Mouse (Mus musculus): ENCODE results near the gene Ogfrl1. TPM values are rescaled to one million over a fixed set of nuclear protein-coding genes. Genes with fewer than 3 reads are reported as not detected.
"Not testable (repeated sequence)": the region's sequence is repeated elsewhere in the genome, so short reads cannot be mapped to it uniquely, and the experiment has no call there.

Gene Ogfrl1
- polyA plus RNA-seq, 1 experiment: 0.22 TPM

DNA sequence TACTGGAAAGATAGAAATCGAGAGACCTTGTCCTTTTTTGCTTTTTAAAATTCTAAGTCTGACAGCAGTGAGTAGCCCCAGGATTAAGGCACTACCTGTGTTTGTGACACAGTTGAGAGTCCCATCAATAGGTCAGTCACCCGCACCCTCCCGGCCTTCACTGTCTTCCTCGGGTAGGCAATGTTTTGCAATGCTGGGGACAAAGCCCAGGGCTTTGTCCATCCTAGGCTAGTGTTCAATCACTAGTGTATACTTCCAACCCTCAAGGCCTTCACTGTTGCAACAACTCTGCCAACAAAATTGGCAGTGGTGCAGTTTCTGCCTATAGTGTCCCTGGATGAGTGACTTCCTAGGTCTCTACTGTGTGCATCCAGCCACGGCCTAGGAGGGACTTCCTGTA lies 14.0 kb upstream of the Ogfrl1 start:
- Histone ChIP-seq H3K4me3 (ENCODE audit: control insufficient read depth, low read depth, low read length) (no peak overlapping the region), H3K27ac (ENCODE audit: control insufficient read depth, insufficient read depth, low read depth, low read length) (no peak overlapping the region), H3K27me3 (ENCODE audit: control insufficient read depth, insufficient read depth, low read length) (no peaks in the 10 kb centered on the region), H3K4me1 (ENCODE audit: control insufficient read depth, insufficient read depth, low read length) (no peaks in the 10 kb centered on the region), H3K36me3 (ENCODE audit: control insufficient read depth, insufficient read depth, low read length) (no peaks in the 10 kb centered on the region)
- TF ChIP-seq CTCF (IDR thresholded peaks at IDR 0.05; ENCODE audit: control insufficient read depth, insufficient read depth, insufficient replicate concordance, low read depth, low read length) (no peak), POLR2A (IDR thresholded peaks at IDR 0.05; ENCODE audit: control insufficient read depth, low read depth, low read length) (no peak)

DNA sequence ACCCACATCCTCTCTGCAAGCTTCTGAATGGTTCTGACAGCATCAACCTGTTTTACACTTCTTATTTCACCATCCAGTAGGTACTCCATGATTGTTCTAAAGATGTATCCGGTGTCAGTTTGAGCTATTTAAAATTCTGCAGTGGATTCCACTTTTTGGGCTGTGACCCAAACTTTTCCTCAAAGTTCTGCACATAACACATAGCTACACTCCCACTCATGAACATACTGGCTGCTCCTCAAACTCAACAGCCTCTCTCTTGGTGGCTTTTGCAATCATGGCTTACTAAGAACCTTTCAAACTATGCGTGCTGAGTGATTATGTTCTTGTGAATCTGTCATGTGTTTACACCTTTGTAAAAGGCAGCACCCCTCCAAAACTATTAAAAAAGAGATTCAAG lies 12.4 kb upstream of the Ogfrl1 start:
- no peak overlapping the region for H3K4me3 ChIP-seq (ENCODE audit: control insufficient read depth, low read depth, low read length)
- H3K27me3 ChIP-seq (ENCODE audit: control insufficient read depth, insufficient read depth, low read length): no peaks in the 10 kb centered on the region
- H3K27ac ChIP-seq (ENCODE audit: control insufficient read depth, insufficient read depth, low read depth, low read length): no peak overlapping the region
- no peaks in the 10 kb centered on the region for H3K4me1 ChIP-seq (ENCODE audit: control insufficient read depth, insufficient read depth, low read length)
- H3K36me3 ChIP-seq (ENCODE audit: control insufficient read depth, insufficient read depth, low read length): no peaks in the 10 kb centered on the region
- TF ChIP-seq POLR2A (IDR thresholded peaks at IDR 0.05; ENCODE audit: control insufficient read depth, low read depth, low read length): no peak
- no peak for TF ChIP-seq CTCF (IDR thresholded peaks at IDR 0.05; ENCODE audit: control insufficient read depth, insufficient read depth, insufficient replicate concordance, low read depth, low read length)

DNA sequence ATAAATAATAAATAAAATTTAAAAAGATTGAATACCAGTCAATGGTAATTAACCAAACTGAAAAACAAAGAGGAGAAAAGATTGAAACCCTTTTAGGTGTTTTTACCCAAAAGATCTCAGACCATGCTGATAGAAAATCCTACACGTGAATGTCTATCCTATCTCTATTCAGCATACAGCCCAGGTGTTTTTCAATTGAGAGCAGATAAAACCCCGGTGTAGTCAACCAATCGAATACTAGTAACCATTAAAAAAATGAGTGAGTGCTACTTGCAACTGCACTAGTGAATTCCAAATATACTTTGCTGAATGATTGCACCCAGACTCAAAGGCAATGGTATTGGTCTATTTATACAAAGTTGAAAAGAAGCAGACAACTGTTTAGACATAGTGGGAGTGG lies 4.8 kb upstream of the Ogfrl1 start:
- TF ChIP-seq POLR2A (IDR thresholded peaks at IDR 0.05; ENCODE audit: control insufficient read depth, low read depth, low read length): no peak
- TF ChIP-seq CTCF (IDR thresholded peaks at IDR 0.05; ENCODE audit: control insufficient read depth, insufficient read depth, insufficient replicate concordance, low read depth, low read length): no peak
- no peak overlapping the region for H3K4me3 ChIP-seq (ENCODE audit: control insufficient read depth, low read depth, low read length)
- no peaks in the 10 kb centered on the region for H3K4me1 ChIP-seq (ENCODE audit: control insufficient read depth, insufficient read depth, low read length)
- no peak overlapping the region for H3K27ac ChIP-seq (ENCODE audit: control insufficient read depth, insufficient read depth, low read depth, low read length)
- no peaks in the 10 kb centered on the region for H3K36me3 ChIP-seq (ENCODE audit: control insufficient read depth, insufficient read depth, low read length)
- H3K27me3 ChIP-seq (ENCODE audit: control insufficient read depth, insufficient read depth, low read length): no peaks in the 10 kb centered on the region

DNA sequence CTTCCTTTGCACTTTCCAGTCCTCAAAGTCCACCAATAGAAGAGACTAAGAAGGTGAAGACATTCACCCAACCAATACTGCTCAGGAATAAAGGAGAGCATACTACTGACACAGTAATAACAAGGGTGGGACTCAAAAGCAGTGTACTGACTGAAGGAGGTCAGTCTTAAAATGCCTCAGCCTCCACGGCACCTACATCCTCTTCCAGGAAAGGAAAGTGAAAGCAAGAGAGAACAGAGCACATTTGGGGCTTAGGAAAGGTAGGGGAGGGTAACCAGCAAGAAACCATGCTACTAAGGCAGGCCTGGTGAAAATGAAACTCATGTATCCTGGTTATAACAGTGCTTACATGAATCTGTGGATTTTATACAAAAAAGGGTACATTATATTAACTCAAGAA lies 2.0 kb upstream of the Ogfrl1 start:
- H3K27ac ChIP-seq (ENCODE audit: control insufficient read depth, insufficient read depth, low read depth, low read length): no peak overlapping the region
- TF ChIP-seq CTCF (IDR thresholded peaks at IDR 0.05; ENCODE audit: control insufficient read depth, insufficient read depth, insufficient replicate concordance, low read depth, low read length): no peak
- TF ChIP-seq POLR2A (IDR thresholded peaks at IDR 0.05; ENCODE audit: control insufficient read depth, low read depth, low read length): no peak

DNA sequence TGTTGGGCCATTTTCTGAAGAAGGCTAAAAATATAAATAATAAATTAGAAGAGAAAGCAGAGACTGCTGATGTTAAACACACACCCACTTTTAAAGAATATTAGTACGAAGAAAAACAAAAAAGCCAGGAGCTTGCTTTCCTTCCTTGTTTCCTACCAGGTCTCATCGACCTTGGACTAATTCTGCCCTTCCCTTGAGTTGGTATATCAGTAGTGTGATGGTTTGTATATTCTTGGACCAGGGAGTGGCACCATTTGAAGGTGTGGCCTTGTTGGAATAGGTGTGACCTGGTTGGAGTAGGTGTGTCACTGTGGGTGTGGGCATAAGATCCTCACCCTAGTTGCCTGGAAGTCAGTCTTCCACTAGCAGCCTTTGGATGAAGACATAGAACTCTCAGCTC lies 3.2 kb downstream of the Ogfrl1 start:
- H3K27me3 ChIP-seq (ENCODE audit: control insufficient read depth, insufficient read depth, low read length); H3K4me1 ChIP-seq (ENCODE audit: control insufficient read depth, insufficient read depth, low read length); H3K36me3 ChIP-seq (ENCODE audit: control insufficient read depth, insufficient read depth, low read length); H3K27ac ChIP-seq (ENCODE audit: control insufficient read depth, insufficient read depth, low read depth, low read length); H3K4me3 ChIP-seq (ENCODE audit: control insufficient read depth, low read depth, low read length): not testable (repeated sequence)

More for the DNA sequence above, 2.0 kb upstream of the Ogfrl1 start:
- H3K27me3 ChIP-seq (ENCODE audit: control insufficient read depth, insufficient read depth, low read length): no peaks in the 10 kb centered on the region
- no peaks in the 10 kb centered on the region for H3K4me1 ChIP-seq (ENCODE audit: control insufficient read depth, insufficient read depth, low read length)
- H3K36me3 ChIP-seq (ENCODE audit: control insufficient read depth, insufficient read depth, low read length): no peaks in the 10 kb centered on the region
- H3K4me3 ChIP-seq (ENCODE audit: control insufficient read depth, low read depth, low read length): no peak overlapping the region

DNA sequence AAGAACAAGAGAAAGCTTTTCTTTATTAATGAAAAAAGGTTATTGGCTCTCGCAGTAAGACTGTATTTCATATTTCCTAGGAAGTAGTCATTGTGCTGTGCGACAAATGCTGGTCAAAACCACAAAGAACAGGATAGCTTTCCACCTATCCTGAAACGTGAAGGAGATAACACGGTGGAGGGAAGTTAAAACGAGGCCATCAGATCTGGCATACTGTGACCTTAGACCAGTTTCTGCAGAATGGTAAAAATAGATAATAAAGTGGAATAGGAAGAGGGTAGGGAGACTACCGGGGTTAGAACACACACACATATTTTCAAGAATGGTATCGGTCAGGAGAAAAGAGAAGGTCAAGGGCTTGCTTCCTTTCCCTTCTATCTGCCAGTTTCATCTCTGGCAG lies 5.8 kb downstream of the Ogfrl1 start:
- no peaks in the 10 kb centered on the region for H3K4me1 ChIP-seq (ENCODE audit: control insufficient read depth, insufficient read depth, low read length)
- no peaks in the 10 kb centered on the region for H3K36me3 ChIP-seq (ENCODE audit: control insufficient read depth, insufficient read depth, low read length)
- H3K4me3 ChIP-seq (ENCODE audit: control insufficient read depth, low read depth, low read length): no peak overlapping the region
- H3K27ac ChIP-seq (ENCODE audit: control insufficient read depth, insufficient read depth, low read depth, low read length): no peak overlapping the region
- TF ChIP-seq CTCF (IDR thresholded peaks at IDR 0.05; ENCODE audit: control insufficient read depth, insufficient read depth, insufficient replicate concordance, low read depth, low read length): no peak
- TF ChIP-seq POLR2A (IDR thresholded peaks at IDR 0.05; ENCODE audit: control insufficient read depth, low read depth, low read length): no peak
- no peaks in the 10 kb centered on the region for H3K27me3 ChIP-seq (ENCODE audit: control insufficient read depth, insufficient read depth, low read length)

DNA sequence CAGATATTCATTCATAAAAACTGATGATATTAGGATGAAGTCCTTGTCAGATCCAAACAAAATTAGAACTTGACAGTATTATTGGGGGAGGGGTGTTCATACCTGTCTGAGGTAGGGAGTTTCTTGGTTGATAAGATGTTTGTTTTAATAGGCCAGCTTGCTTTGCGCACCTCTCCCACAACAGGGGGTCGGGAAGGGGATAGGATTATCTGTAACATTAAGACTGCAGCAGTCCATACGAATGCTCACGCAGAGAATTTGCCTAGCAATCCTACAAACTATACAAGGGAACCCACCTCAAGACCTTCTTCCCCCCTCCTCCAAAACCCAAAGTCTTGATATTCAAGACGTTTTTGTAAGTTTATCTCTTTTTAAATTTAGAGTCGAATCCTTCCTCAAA lies 13.2 kb downstream of the Ogfrl1 start:
- TF ChIP-seq CTCF (IDR thresholded peaks at IDR 0.05; ENCODE audit: control insufficient read depth, insufficient read depth, insufficient replicate concordance, low read depth, low read length) (no peak), POLR2A (IDR thresholded peaks at IDR 0.05; ENCODE audit: control insufficient read depth, low read depth, low read length) (no peak)
- H3K4me3 ChIP-seq (ENCODE audit: control insufficient read depth, low read depth, low read length): no peak overlapping the region

More for the DNA sequence above, 13.2 kb downstream of the Ogfrl1 start:
- Histone ChIP-seq H3K27me3 (ENCODE audit: control insufficient read depth, insufficient read depth, low read length) (no peaks in the 10 kb centered on the region), H3K27ac (ENCODE audit: control insufficient read depth, insufficient read depth, low read depth, low read length) (no peak overlapping the region), H3K36me3 (ENCODE audit: control insufficient read depth, insufficient read depth, low read length) (no peaks in the 10 kb centered on the region), H3K4me1 (ENCODE audit: control insufficient read depth, insufficient read depth, low read length) (peaks cover 4% of the 10 kb centered on the region)
